Mouse (Mus musculus) gonadal fat pad, adult 2 months (tissue): ENCODE measurements around the gene 4632433K11Rik. TPM values are rescaled to one million over a fixed set of nuclear protein-coding genes. Genes with fewer than 3 reads are reported as not detected.
"Not testable (repeated sequence)": the region's sequence is repeated elsewhere in the genome, so short reads cannot be mapped to it uniquely, and the experiment has no call there.

Source experiments
- DNase-seq: peaks from one replicate; pipeline ENCODE4 v3.0.0-alpha.2; 2012; ENCODE audit warnings: low read depth
- polyA plus RNA-seq: library from polyadenylated mRNA; depleted of rRNA; stranded (reverse); fragments of >200 nt; gene quantifications from 2 replicates; pipeline ENCODE4 v1.2.3, GENCODE M21; 2012; rRNA removed

The 4632433K11Rik gene
- not detected in 2 replicates for polyA plus RNA-seq

DNA sequence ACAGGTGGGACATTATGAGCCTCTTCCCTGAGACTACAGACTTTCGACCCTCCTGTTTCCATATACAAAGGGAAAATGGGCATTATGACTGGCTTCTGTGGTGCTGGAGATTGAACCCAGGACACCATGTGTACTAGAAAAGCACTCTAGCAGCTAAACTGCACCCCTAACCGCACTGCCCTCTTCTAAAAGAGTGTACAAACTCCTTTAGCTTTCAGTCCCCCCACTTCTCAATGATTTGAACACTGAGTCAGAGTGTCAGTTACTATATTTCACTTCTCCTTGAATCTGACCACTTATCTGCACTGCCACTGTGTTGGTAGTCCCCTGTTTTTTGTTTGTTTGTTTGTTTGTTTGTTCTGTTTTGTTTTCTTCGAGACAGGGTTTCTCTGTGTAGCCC lies at the start of gene 4632433K11Rik:
4632433K11Rik (plus strand) TSS at position 301 of the 400 bp plus-strand sequence.
- DNase-seq = no peak

DNA sequence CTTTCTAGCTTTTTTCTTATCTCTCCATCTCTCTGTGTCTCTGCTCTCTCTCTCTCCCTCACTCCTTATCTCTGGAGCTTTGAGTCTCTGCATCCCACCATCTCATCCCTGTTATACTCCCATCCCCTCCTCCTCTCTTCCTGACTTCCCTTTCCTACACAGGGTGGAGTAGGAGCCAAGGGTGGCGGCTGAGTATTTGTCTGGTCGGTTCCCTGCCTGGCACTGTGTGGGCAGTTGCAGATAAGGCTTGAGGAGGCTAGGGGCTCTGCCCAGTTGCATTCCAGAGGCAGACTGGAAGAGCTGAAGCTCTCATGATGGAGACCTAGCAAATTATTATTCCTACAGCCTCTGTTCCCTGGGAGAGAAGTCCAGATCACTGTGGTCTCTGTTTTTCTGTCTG lies 45.7 kb upstream of the 4632433K11Rik start:
- no peak for DNase-seq

DNA sequence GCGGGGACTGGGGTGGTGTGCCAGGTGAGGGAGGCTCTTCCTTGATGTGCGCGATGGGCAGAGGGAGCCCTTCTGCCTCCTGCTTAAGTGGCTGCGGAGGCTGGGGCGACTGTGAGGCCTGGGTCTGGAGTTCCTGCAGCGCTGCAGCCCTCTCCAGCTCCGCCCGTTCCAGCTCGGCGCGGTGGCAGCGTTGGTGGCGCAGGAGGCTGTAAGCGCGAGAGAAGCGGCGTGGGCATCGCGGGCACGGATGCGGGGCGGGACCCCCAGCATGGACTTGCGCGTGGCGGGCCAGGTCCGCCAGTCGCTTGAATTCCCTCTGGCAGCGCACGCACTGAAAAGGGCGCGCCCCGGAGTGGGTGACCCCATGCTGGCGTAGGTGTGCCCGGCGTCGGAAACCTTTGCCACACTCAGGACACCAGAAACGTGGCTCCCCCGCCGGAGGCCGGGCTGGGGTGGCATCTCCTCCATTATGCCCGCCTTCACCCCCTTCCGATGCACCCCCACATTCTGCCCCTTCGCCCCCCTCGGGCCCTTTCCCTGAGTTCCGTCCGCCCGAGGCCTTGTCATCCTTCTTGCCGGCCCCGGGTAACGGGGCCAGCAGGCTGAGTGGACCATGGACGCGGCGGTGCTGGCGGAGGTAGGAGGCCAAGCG lies 40.4 kb upstream of the 4632433K11Rik start:
- DNase-seq = no peak

DNA sequence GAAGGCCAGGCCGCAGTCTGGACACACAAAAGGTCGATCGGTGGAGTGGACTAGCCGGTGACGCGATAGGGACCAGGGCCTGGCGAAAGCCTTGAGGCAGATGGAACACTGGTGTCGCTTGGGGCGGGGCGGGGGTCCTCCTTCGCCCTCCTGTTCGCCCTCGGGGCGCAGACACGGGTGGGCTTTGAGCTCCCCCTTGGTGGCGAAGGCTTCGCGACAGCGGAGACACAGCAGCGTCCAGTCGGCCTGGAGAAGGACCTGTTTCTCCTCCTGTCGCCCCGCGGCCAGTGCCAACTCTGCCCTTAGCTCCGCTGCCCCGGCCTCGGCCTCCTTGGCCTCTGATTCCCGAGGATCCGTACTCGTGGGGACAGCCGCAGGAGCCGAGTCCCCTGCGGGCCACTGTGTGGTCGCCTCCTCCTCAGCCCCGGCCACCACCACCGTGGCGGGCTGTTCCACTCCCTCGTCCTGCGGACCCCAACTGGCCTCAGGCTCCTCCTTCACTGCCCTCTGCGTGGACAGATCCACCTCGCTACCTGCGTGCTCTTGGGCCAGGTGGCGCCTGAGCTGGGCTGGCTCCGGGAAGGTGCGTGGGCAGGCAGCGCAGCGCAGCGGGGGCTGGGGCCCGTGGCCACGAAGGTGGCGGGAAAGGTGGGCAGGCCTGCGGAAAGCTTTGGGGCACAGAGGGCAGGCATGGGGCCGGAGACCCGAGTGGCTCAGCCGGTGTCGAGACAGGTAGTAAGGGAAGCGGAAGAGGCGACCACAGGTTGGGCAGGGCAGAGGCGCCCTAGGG lies 39.7 kb upstream of the 4632433K11Rik start:
- no peak for DNase-seq

- no peak for DNase-seq
Measured at GRCm38 (mm10) chr7:4995268-4996002, 38.5 kb upstream of the 4632433K11Rik start.

GRCm38 (mm10) chr7:4996003-4996895 lies 37.7 kb upstream of the 4632433K11Rik start, which contains the start of gene Zfp579:
TSS of gene Zfp579 (minus strand) at chr7:4996158.
- no peak for DNase-seq

GRCm38 (mm10) chr7:4996934-4997333 lies 37.0 kb upstream of the 4632433K11Rik start:
- DNase-seq = no peak

- no peak for DNase-seq
Measured at GRCm38 (mm10) chr7:4999876-5000275, 34.0 kb upstream of the 4632433K11Rik start.

DNA sequence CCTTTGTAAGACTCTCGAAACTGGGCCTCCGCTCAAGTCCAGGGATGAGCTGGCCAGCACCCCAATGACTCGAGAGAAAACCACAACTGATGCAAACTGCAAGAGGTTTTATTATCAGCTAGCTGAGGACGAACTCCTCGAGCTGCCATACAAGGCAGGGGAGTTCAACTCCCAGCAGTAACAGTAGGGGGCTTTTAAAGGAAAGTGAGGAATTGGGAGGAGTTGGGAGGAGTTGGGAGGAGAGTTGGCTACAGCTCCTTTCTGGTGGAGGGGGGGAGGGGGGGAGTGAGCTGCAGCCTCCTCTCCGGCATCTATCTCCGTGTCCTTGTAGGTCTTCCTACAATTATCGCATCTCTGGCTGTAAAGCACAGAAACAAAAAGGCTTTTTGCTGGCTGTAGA lies 31.0 kb upstream of the 4632433K11Rik start:
- not testable (repeated sequence) for DNase-seq

GRCm38 (mm10) chr7:5008229-5008628 lies 25.7 kb upstream of the 4632433K11Rik start:
- DNase-seq = no peak

GRCm38 (mm10) chr7:5012681-5013513 lies 21.0 kb upstream of the 4632433K11Rik start:
- no peak for DNase-seq

GRCm38 (mm10) chr7:5014251-5015117 lies 19.4 kb upstream of the 4632433K11Rik start, which contains the start of the genes Zfp524 and Fiz1:
TSS of gene Zfp524 (plus strand) at chr7:5014415.
TSS of gene Fiz1 (minus strand) at chr7:5014697.
- DNase-seq = no peak

DNA sequence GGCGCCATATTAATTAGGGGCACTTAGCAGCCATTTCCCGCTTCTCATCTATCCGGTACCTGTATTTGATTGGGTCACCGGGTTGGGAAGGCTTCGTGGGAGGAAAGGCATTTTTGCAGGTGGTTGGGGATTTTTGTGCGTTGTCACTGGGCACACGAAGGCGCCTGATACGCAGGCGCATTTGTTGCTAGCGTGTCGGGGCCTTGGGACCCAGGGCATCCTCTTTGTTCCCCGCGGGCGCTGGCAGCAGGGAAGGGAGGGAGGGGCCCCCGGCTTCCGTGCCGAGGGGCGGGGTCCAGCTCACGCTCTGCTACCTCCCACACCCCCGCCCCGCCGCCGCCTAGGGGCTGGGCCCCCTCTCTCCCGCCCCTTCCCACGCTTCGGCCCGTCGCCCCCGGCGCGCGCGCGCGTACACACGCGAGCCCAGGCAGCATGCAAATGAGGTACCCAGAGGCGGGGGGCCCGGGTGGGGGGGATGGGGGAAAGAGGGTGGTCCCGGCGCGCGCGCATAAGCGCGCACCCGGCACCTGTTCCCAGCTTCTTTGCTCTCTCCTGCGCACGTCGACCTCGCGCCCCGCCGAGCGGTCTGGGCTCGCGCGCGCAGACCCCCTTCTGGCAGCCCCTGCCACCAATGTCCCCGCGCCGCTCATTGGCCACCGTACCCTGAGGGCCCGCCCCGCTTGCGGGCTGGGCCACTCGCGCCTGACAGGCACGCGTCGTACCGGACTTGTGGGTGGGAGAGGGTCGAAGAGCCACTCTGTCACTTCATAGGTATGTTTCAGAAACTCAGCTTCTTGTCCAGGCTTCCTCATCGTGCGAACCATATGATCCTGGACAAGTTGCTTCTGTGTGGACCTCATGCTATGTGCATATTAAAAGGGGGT lies 18.6 kb upstream of the 4632433K11Rik start, which contains the start of gene Gm44973:
Gm44973 (plus strand) TSS at position 379 of the 884 bp plus-strand sequence.
- no peak for DNase-seq

- no peak for DNase-seq
Measured at GRCm38 (mm10) chr7:5016057-5016456, 17.9 kb upstream of the 4632433K11Rik start.

- DNase-seq = no peak
Measured at GRCm38 (mm10) chr7:5016920-5017319, 17.0 kb upstream of the 4632433K11Rik start.

DNA sequence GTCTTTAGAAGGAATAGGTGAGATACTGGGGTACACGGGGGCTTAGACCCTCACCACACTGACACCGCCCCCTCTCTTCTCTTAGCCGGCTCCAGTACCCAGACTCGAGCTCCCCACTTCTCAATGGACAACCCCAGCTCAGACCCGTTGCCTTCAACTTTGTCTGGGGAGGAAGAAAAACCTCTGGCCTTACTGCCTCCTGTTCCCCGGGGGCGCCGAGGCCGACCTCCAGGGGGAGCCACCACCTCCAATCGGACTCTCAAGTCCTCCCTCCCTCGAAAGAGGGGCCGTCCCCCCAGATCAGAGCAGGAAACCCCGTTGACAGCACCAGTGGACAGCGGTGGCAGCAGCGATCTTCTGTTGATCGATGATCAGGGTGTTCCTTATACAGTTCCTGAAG lies 16.6 kb upstream of the 4632433K11Rik start:
- DNase-seq = no peak

- DNase-seq = no peak
Measured at GRCm38 (mm10) chr7:5017931-5018330, 16.0 kb upstream of the 4632433K11Rik start.

DNA sequence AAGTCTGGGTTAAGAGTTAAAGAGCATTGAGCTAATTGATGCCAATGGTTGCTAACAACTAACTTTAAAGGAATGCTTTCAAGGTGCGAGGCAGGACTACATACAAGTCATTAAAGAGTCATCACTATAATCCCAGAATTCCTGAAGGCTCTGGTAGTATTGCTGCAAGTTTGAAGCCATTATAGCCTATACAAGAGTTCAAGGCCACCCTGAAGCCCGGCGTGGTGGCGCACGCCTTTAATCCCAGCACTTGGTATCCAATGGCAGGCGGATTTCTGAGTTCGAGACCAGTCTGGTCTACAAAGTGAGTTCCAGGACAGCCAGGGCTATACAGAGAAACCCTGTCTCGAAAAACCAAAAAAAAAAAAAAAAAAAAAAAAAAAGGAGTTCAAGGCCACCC lies 14.3 kb upstream of the 4632433K11Rik start:
- DNase-seq = not testable (repeated sequence)
